Mouse (Mus musculus): ENCODE measurements around the gene Mkrn1.
"Not testable (repeated sequence)": the region's sequence is repeated elsewhere in the genome, so short reads cannot be mapped to it uniquely, and the experiment has no call there.

The Mkrn1 gene

DNA sequence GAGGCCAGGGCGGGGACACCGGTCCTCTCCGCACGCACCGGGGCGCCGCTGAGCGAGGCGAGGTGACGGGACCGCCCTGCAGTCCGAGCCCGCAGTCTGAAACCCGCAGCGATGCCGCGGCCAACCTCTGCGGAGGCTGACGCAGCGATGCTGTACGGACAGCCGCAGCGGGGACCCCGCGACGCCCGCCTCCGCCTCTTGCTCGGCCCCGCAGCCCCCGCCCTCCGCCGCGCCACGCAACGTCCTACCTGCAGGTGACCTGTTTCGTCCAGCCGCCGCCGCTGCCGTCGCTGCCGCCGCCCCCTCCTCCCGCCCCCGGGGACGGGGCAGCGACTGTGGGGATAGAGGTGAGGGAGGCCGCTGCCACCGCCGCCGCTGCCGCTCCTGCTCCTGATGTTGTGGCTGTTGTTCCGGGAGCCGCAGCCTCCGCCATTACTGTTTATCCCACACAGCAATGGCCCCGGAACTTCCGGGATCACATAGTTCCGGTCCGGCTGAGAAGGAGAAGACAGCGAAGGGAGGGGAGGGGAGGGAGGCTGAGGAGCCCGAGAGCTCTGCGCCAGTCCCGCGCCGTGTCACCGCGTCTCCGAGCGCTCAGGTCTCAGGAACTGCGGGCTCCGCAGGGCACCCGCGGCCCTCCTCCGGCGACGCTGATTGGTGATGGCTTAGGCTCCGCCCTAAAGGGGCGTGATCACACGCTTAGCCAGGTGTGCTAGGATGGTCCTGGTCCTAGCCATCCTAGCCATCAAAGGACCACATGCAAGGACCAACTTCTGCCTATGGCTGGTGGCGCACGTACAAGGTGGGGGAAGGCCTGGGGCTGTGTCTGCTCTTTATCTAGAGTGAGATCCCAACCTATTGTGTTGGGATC is at the start of gene Mkrn1:
Mkrn1 (minus strand) TSS at position 612 of the 871 bp plus-strand sequence.
- DNase-seq, result peak; percentile 86

- no peak for DNase-seq
These were observed 49.2 kb upstream of the Mkrn1 start for GRCm38 (mm10) chr6:39469427-39469826.

GRCm38 (mm10) chr6:39462621-39463538 is 42.6 kb upstream of the Mkrn1 start:
- peak; percentile 71 for DNase-seq

GRCm38 (mm10) chr6:39460040-39460439 is 39.8 kb upstream of the Mkrn1 start:
- no peak for DNase-seq

DNA sequence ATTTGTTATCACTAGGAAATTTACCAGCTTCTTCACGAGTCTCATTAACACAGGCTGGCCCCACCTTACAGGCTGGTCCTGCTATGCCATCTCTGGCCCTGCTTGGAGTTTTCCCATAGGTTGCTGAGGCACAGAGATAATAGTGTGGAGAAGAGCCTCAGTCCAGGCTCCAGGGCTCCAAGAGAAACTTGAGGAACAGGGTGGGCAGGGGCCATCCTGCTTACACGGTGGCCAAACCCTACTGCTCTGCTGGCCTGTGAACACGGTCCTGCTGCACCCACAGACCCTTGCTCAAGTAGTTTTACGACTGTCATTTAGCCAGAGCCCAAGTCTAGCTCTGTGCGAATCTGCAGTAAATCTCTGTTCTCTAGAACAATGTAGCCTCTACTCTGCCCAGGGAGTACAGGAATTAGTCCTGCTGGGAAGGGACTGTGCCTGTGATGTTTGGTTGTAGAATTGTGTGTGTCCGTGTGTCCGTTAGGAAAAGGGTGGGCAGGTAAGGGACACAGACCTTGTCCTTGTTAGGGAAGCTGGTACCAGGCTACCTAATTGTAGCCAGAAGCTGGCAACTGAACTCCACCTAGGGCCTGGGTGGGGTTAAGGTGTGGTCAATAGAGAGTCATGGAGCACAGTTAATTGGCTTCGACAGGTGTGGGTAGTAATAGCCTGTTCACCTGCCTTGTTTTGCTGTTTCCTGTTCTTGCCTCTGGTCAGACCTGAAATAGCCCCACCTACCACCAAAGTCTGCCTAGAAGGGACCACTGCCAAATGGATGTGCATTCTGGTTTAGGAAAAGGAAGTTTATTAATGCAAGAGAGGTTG is 35.3 kb upstream of the Mkrn1 start:
- DNase-seq, result no peak

GRCm38 (mm10) chr6:39454616-39455015 is 34.4 kb upstream of the Mkrn1 start:
- DNase-seq, result no peak

GRCm38 (mm10) chr6:39453564-39453963 is 33.3 kb upstream of the Mkrn1 start:
- DNase-seq, result no peak

DNA sequence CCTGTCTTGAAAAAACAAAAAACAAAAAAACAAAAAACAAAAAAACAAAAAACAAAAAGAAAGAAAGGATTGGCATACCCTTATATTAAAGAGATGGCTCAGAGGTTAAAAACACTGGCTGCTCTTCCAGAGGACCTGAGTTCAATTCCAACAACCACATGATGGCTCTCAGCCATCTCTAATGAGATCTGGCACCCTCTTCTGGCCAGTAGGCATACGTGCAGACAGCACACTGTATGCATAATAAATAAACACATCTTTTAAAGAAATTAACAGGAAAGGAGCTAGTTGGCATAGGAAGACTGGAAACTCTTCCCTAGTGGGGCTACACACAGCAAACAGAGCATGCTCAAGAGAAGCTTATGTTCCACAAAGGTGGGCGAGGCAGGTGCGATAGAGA is 30.8 kb upstream of the Mkrn1 start:
- DNase-seq, result no peak

GRCm38 (mm10) chr6:39450580-39450979 is 30.3 kb upstream of the Mkrn1 start:
- DNase-seq, result no peak

DNA sequence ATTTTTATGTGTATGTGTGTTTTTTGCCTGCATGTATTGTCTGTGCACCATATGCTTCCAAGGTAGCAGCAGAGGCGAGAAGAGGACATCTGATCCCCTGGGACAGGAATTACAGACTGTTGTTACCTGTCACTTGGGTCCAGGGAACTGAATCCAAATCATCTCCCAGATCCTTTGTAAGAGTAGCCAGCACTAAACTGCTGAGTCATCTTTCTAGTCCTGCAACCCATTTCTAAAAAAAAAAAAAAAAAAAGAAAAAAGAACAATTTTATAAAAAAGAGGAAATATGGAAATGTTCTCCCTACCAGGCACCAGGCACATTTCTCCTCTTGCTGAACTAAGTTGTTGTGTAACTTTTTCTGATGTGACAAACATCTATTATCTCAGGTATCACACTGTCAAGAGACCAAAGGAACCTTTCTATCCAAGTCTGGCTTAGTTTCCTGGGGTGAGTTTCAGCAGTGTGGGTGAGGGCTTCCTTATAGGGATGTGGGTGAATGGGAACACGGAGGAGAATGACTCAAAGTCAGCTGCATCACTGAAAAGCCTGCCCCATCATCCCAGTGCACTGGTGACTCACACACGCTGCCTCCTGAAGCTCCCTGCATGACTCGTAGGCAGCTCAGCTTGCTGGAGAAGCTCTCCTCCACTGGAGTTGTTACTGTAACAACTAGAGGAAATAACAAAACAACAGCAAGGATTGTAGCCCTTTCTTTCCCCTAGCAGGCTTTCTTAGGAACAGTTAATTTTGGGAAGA is 27.3 kb upstream of the Mkrn1 start:
- DNase-seq, result peak; percentile 37

DNA sequence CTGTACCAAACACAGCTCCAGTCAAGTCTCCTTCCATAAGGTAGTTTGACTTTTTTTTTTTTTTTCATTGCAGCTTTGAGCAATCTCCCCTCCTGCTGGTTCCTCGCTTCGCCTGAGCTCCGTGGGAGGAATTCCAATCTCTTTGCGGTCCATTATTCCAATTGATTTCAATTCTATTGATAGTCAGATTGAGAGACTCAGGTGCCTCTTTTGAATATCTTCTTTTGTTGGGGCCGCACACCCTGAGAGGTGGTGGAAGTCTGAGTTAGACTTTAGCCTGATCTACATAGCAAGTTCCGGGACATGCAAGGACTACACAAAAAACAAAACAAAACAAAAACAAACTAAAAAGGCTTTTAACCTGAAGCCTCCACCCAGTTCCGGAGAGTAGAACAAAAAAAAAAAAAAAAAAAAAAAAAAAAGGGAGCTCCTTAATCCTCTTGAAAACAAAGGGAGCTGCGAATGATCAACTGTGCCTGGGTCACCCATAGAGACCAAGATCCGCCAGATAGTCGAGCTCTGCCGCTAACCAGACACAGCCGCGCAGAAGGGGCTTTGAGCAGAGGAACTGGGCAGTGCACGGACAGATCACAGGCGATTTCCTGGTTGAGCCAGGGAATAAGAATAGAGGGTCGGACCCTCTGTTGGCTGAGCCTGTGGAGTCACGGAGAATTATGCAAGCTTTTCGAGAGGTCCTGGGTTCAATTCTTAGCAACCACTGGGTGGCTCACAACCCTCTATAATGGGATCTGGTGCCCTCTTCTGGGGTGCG is 25.7 kb upstream of the Mkrn1 start:
- no peak for DNase-seq

- no peak for DNase-seq
These were observed 22.6 kb upstream of the Mkrn1 start for GRCm38 (mm10) chr6:39442786-39443287.

- DNase-seq, result no peak
These were observed 19.9 kb upstream of the Mkrn1 start for GRCm38 (mm10) chr6:39440207-39440606.

GRCm38 (mm10) chr6:39437519-39437918 is 17.3 kb upstream of the Mkrn1 start:
- not testable (repeated sequence) for DNase-seq

- no peak for DNase-seq
These were observed 15.6 kb upstream of the Mkrn1 start for GRCm38 (mm10) chr6:39435875-39436274.

DNA sequence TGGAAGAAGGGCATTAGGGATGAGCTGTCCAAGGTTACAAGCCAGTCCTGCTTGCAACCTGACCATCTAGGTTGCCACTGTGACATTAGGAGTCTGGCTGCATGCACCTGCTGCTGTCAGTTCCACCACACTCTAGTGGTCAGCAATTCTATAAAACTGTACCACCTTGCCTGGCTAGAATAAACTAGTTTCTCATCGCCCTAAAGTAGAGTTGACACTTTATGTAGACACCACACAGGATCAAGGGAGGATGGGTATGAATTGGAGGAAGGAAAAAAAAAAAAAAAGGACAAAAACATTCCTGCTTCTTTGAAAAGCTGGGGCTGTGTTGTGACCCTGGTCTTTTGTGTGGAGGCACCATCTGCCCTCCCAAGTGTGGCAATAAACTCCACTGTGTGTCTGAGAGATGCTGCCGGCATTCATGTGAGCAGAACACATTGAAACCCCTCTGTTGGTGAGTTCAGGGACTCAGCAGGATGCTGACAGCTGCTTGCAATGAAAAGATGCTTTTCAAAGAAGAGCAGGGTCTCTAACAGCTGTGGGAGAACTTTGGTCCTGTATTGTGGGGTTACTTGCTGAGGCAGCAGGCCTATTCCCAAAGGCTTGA is 14.7 kb upstream of the Mkrn1 start:
- no peak for DNase-seq

- DNase-seq, result no peak
These were observed 14.0 kb upstream of the Mkrn1 start for GRCm38 (mm10) chr6:39434111-39434885.

- no peak for DNase-seq
These were observed 13.4 kb upstream of the Mkrn1 start for GRCm38 (mm10) chr6:39433701-39434100.

DNA sequence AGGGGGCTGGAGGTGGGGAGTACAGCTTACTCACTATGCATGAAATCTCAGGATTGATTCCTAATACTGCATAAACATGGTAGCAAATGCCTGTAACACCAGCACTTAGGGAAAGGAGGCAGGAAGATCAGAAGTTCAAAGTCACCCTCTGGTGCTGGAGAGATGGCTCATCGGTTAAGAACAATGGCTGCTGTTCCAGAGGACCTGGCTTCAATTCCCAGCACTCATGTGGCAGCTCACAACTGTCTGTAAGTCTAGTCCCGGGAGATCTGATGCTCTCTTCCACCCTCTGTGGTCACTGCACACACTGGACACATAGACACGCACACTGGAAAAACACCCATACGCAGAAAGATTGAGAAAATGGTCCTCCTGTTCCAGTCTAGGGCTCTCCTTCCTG is 12.9 kb upstream of the Mkrn1 start:
- DNase-seq, result no peak

- no peak for DNase-seq
These were observed 10.5 kb upstream of the Mkrn1 start for GRCm38 (mm10) chr6:39430722-39431121.
